Mouse (Mus musculus) induced T-regulatory cell, adult 2 months (primary cell): Measurements from ENCODE around the gene Rp9.

ENCODE experiments used
- DNase-seq: peaks from one replicate; pipeline ENCODE4 v3.0.0-alpha.2; 2012; ENCODE audit warnings: low read depth

Rp9 gene

GRCm38 (mm10) chr9:22469643-22470042, at the start of gene Rp9:
Gene Rp9 (minus strand): TSS chr9:22469743.
- no peak for DNase-seq

- DNase-seq: peak; percentile 51
These were observed 49.0 kb upstream of the Rp9 start for GRCm38 (mm10) chr9:22518394-22519041.

- DNase-seq: no peak
These were observed 45.5 kb upstream of the Rp9 start for GRCm38 (mm10) chr9:22515076-22515475.

- DNase-seq: no peak
These were observed 36.0 kb upstream of the Rp9 start for GRCm38 (mm10) chr9:22505574-22505973.

- no peak for DNase-seq
These were observed 34.0 kb upstream of the Rp9 start for GRCm38 (mm10) chr9:22503581-22503980.

- DNase-seq: no peak
These were observed 33.4 kb upstream of the Rp9 start for GRCm38 (mm10) chr9:22502972-22503371.

- DNase-seq: no peak
These were observed 27.7 kb upstream of the Rp9 start for GRCm38 (mm10) chr9:22497021-22497767.

GRCm38 (mm10) chr9:22495133-22495532, 25.6 kb upstream of the Rp9 start:
- no peak for DNase-seq

- DNase-seq: no peak
These were observed 24.8 kb upstream of the Rp9 start for GRCm38 (mm10) chr9:22494203-22494807.

GRCm38 (mm10) chr9:22488963-22489362, 19.4 kb upstream of the Rp9 start:
- DNase-seq: no peak

GRCm38 (mm10) chr9:22486211-22486610, 16.7 kb upstream of the Rp9 start:
- no peak for DNase-seq

GRCm38 (mm10) chr9:22484562-22485308, 15.2 kb upstream of the Rp9 start:
- DNase-seq: no peak

- DNase-seq: no peak
These were observed 14.5 kb upstream of the Rp9 start for GRCm38 (mm10) chr9:22483866-22484561.

GRCm38 (mm10) chr9:22478946-22479345, 9.4 kb upstream of the Rp9 start:
- no peak for DNase-seq

GRCm38 (mm10) chr9:22476265-22476664, 6.7 kb upstream of the Rp9 start:
- DNase-seq: peak; percentile 52

- peak; percentile 96 for DNase-seq
These were observed 5.9 kb upstream of the Rp9 start, which contains the start of gene Bbs9 for GRCm38 (mm10) chr9:22475424-22475868. Gene Bbs9 (plus strand): TSS chr9:22475715.

- no peak for DNase-seq
These were observed 664 bp downstream of the Rp9 start for GRCm38 (mm10) chr9:22468899-22469259.

- DNase-seq: peak; percentile 93
These were observed 1.2 kb downstream of the Rp9 start for GRCm38 (mm10) chr9:22468170-22468898.

GRCm38 (mm10) chr9:22467371-22468169, 2.0 kb downstream of the Rp9 start:
- DNase-seq: peak; percentile 78

- no peak for DNase-seq
These were observed 3.3 kb downstream of the Rp9 start for GRCm38 (mm10) chr9:22466212-22466611.
